Mouse (Mus musculus): ENCODE measurements around the gene Sart1. TPM values are rescaled to one million over a fixed set of nuclear protein-coding genes. Genes with fewer than 3 reads are reported as not detected.
"Not testable (repeated sequence)": the region's sequence is repeated elsewhere in the genome, so short reads cannot be mapped to it uniquely, and the experiment has no call there.

Gene Sart1
- total RNA-seq, 2 experiments from 2014 or later = 84.2 to 101 TPM

GRCm38 (mm10) chr19:5418750-5419466 is 30.4 kb upstream of the Sart1 start:
- no peak for DNase-seq
- intact Hi-C loops (cut with DNase I) = no loop called here

- intact Hi-C loops (cut with DNase I) = no loop called here
- DNase-seq = no peak
Measured at GRCm38 (mm10) chr19:5414534-5414957, 26.0 kb upstream of the Sart1 start.

- intact Hi-C loops (cut with DNase I) = no loop called here
- no peak for DNase-seq
Measured at GRCm38 (mm10) chr19:5413840-5414239, 25.3 kb upstream of the Sart1 start.

DNA sequence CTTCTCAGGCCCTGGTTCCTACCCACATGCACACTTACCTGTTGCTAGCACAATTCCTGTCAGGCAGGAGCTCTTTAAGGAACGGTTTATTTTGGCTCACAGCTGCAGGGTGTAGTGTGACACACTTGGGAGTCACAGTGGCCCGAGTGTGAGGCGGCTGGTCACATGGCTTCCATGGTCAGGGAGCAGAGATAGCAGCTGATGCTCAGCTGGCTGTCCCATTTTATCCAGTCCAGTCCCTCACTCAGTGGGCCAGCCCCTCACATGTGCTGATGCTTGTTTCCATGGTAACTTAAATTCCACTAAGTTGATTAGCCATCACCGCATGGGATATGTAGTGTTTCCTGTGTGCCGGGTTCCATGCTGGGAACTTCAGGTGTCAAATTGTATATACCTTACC is 23.5 kb upstream of the Sart1 start:
- DNase-seq = no peak
- intact Hi-C loops (cut with DNase I) = no loop called here

GRCm38 (mm10) chr19:5410641-5411040 is 22.1 kb upstream of the Sart1 start:
- no peak for DNase-seq
- intact Hi-C loops (cut with DNase I) = no loop called here

DNA sequence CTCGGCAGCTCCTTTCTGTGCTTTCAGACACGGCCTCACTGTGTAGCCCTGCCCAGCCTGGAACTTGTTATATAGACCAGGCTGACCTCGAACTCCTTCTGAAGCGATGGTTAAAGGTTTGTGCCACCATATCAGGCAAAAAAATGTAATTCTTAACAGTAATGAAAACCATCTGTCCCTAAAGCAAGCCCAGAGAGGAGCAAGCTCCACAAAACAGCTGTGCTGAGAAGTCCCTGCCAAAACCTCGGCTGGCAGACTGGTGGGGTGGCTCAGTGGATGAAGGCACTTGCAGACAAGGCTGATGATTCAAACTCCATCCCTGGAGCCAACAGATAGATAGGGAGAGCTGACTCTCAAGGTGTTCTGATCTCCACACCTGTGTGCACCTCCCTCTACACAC is 20.6 kb upstream of the Sart1 start:
- intact Hi-C loops (cut with DNase I) = no loop called here

GRCm38 (mm10) chr19:5408057-5409001 is 19.8 kb upstream of the Sart1 start:
- DNase-seq = no peak
- intact Hi-C loops (cut with DNase I) = no loop called here

More for the DNA sequence above, 20.6 kb upstream of the Sart1 start:
- DNase-seq = peak; percentile 30

GRCm38 (mm10) chr19:5407133-5407532 is 18.6 kb upstream of the Sart1 start:
- DNase-seq = peak; percentile 51
- intact Hi-C loops (cut with DNase I) = no loop called here

DNA sequence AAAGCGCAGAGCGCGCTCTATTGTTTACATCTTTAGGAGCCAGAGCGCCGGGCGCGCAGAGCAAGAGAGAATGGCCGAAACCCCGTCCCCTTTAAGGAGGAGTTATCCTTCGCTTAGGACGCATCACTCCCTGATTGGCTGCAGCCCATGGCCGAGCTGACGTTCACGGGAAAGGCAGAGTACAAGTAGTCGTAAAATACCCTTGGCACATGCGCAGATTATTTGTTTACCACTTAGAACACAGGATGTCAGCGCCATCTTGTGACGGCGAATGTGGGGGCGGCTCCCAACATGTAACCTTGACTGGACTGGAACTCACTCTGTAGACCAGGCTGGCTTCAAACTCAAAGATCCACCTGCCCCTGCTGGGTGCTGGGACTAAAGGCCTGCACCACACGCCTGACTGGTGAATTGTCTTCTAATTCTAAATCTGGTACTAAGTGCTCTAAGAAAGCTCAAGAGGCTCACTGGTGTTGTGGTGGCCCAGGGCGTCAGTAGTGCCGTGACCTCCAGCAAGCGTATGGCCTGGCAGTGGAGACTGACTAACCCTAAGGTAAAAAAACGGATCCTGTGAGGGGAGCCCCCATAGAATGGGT is 18.1 kb upstream of the Sart1 start:
- intact Hi-C loops (cut with DNase I) = not testable (repeated sequence)
- peak; percentile 29 for DNase-seq

DNA sequence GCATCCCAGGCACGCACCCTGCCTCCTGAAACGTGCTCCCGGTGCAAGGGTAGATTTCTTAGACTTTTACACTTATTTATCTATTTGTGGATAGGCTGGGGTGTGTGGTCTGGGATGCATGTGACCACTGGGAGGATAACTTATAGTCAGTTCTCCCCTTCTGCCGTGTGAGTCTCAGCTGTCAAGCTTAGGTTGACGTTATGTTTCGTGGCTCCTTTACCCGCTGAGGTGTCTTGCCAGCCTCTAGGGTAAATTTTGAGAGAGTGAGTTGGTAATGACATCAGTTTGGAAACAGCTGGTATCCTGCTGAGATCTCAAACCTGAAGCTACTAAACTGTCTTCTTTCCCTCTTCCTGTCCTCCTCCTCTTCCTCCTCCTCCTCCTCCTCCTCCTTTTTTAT is 17.4 kb upstream of the Sart1 start:
- no peak for DNase-seq

DNA sequence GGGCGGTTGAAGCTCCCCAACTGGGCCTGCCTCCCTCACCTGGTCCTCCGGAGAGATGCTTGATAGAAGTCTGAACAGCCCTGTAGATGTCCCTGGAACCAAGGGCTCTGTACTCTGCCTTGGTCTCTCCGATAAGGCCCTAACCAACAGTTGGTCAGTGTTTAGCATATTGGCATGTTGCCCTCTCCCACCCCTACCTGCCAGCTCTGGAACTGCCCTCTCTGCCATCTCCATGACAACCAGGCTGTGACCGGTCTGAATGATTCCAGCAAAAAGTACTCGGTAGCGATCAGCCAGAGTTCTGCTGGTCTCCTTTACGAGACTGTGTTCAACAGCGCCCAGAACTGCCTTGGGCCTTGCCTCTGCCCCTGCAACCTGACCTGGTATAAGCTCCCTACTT is 13.8 kb upstream of the Sart1 start, which contains the start of gene Tsga10ip:
Tsga10ip (minus strand) TSS at position 234 of the 400 bp plus-strand sequence.
- DNase-seq = peak; percentile 16
- intact Hi-C loops (cut with DNase I) = no loop called here

More for the DNA sequence above, 17.4 kb upstream of the Sart1 start:
- intact Hi-C loops (cut with DNase I) = no loop called here

- DNase-seq; intact Hi-C loops (cut with DNase I): not testable (repeated sequence)
Measured at GRCm38 (mm10) chr19:5401073-5401472, 12.6 kb upstream of the Sart1 start.

DNA sequence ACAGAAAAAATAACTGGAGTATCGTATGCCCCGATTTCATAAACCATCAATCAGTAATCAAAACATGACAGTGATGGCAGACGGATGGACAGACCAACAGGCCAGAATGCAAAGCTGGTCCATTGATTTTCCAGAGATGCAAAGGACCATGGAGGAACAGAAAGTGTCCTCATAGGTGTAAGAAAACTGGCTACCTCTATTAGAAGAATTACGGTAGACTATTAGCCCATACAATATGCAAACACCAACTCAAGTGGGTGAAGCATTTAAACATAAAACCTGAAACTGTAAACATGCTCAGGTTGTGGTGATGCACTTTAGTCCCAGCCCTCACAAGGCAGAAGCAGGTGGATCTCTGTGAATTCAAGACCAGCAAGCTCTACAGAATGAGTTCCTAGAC is 6.9 kb upstream of the Sart1 start:
- DNase-seq = no peak
- intact Hi-C loops (cut with DNase I) = no loop called here

DNA sequence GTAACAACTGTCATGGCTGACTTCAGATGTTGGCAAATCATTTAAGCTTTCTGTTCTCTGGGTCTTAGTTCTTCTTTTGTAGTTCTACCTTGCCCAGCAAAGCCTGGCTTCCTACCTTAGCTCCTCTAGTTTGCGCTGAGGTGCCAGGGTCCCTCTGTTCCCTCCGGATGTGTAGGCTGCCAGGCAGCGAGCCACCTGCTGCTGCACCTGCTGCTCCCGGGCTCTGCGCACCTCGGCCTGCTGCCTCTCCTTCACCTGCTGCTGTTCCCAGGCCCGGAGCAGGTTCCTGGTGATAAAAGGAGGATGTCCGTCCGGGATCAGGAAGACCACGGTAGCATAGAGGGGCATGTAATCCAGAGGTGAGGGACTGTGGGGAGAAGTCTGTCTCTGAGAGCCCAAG is 5.7 kb upstream of the Sart1 start:
- DNase-seq = no peak
- intact Hi-C loops (cut with DNase I) = no loop called here

- peak; percentile 69 for DNase-seq
- intact Hi-C loops (cut with DNase I) = no loop called here
Measured at GRCm38 (mm10) chr19:5392892-5393291, 4.4 kb upstream of the Sart1 start.

- intact Hi-C loops (cut with DNase I) = no loop called here
Measured at GRCm38 (mm10) chr19:5390416-5390815, 1.9 kb upstream of the Sart1 start.

GRCm38 (mm10) chr19:5389647-5390046 is 1.1 kb upstream of the Sart1 start:
- intact Hi-C loops (cut with DNase I) = no loop called here
- DNase-seq = no peak

More at GRCm38 (mm10) chr19:5390416-5390815, 1.9 kb upstream of the Sart1 start:
- no peak for DNase-seq

- DNase-seq = peak; percentile 42
Measured at GRCm38 (mm10) chr19:5388011-5388441, 477 bp downstream of the Sart1 start.

GRCm38 (mm10) chr19:5384715-5385114 is 3.8 kb downstream of the Sart1 start:
- intact Hi-C loops (cut with DNase I) = no loop called here

More at GRCm38 (mm10) chr19:5388011-5388441, 477 bp downstream of the Sart1 start:
- intact Hi-C loops (cut with DNase I) = no loop called here

DNA sequence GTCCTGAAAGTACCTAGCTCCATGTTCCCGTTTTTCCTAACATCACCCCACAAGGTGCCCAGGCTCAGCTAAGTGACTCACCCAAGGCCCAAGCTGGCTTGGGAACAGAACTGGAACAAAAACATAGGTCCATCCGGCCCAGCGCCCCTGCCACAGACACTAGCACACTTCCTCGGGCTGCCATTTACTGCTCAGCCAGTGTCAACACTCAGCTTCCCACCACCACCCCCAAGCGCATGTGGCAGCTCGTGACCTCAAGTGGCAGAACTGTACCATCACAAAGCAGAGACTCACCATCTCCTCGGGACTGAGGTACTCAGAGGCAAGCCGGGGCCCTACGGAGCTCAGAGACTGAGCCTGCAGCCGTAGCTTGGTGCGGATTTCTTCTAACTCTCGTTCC is 5.2 kb downstream of the Sart1 start:
- DNase-seq = no peak
- intact Hi-C loops (cut with DNase I) = no loop called here

More at GRCm38 (mm10) chr19:5384715-5385114, 3.8 kb downstream of the Sart1 start:
- no peak for DNase-seq

DNA sequence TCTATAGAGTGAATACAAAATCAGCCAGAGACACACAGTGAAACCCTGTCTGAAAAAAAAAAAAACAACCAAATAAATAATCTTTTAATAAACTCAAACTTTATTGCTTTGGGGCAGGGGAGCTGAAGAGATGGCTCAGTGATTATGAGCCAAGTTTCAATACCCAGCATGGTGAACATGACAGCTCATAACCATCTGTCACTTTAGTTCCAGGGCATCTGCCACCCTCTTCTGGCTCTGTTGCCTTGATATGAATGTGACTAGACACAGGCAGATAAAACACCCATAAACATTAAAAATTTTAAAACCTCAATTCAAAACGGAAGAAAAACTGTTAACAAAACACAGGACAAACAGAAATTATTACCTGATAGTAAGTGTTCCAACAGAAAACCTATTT is 11.1 kb downstream of the Sart1 start:
- intact Hi-C loops (cut with DNase I) = no loop called here
- DNase-seq = no peak

Measured in left cerebral cortex, postnatal 4 days (tissue).